Mouse (Mus musculus) G1E (cell line): Measurements from ENCODE around the gene Gm10277.

Experiments used
- CTCF ChIP-seq: IDR thresholded peaks from 2 replicates; pipeline ENCODE4 v1.5.1; 2012; ENCODE audit warnings: low read depth, low read length, inconsistent platforms, mixed read lengths
- GATA1 ChIP-seq: IDR thresholded peaks from 2 replicates; pipeline ENCODE4 v1.6.1; 2012; ENCODE audit warnings: borderline replicate concordance, low read length, inconsistent platforms, mixed read lengths
- GATA2 ChIP-seq: IDR thresholded peaks from 2 replicates; pipeline ENCODE4 v1.6.1; 2012; ENCODE audit warnings: low read depth, low read length, inconsistent platforms, borderline replicate concordance
- POLR2AphosphoS5 ChIP-seq: IDR thresholded peaks from 2 replicates; pipeline ENCODE4 v1.6.1; 2012; ENCODE audit warnings: low read depth, low read length, inconsistent platforms; ENCODE audit not compliant: insufficient replicate concordance
- TAL1 ChIP-seq: conservative IDR thresholded peaks from 2 replicates; pipeline ENCODE4 v1.6.1; 2012; ENCODE audit warnings: low read depth, low read length, inconsistent platforms, mixed read lengths

DNA sequence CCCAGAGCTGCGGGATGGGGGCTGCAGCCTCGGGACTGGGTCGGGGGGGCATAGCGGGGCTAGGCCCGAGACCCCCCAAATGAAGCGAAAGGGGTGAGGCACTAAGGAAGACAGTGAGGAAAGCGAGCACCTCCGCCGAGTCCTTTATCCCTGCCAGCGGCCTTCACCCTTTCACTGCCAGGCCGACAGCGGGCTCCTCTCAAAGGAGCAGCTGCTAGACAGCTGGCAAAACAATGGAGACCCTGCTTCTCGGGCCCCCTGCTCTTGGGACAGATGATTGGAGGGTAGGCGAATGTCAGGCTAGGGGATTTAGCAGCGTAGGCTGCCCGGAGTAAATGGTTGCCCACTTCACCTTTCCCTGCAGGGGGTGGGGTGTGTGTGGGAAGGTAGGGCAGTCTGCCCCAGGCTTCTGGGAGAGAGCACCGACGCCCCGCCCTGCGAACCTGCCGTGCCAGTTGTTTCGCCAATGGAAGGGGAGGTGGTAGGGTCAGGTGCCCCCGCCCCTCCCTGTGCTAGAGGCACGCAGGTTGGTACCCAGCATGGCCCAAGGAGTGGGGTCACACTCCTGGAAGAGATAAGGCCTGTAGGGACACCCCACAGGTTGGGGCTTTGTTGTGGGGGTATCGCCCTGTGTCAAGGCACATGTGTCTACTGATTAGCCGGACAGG is 23.7 kb downstream of the Gm10277 start:
- no peak for TF ChIP-seq CTCF
- TF ChIP-seq GATA2: no peak
- TF ChIP-seq GATA1: no peak
- no peak for TF ChIP-seq TAL1
- TF ChIP-seq POLR2AphosphoS5: no peak
